Mouse (Mus musculus): ENCODE measurements around the gene Sobp. TPM values are rescaled to one million over a fixed set of nuclear protein-coding genes. Genes with fewer than 3 reads are reported as not detected.

The Sobp gene
- total RNA-seq, 1 experiment from 2014 or later, result 6.2 TPM

GRCm38 (mm10) chr10:42991018-42991417 is 183.3 kb downstream of the Sobp start:
- DNase-seq, result no peak

GRCm38 (mm10) chr10:42989910-42990309 is 184.4 kb downstream of the Sobp start:
- DNase-seq, result peak; percentile 61

DNA sequence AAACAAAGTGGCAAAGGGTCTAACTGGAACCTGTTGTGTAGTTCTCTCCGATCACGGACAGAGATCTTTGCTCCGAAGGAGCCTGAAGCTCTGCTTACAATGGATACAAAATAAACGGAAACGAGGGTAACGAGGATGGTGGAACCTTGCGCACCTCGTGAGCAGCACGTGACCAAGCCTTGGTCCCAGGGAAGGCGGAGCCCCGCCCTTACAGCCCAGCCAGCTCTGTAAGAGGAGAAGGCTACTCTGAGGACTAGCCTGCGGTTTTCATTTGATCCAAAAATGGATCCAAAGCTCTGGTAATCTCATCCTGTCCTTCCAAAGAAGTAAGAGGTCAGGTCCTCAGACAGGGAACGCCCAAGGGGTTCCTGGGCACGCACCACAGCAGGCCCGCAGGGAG is 185.7 kb downstream of the Sobp start:
- DNase-seq, result no peak

DNA sequence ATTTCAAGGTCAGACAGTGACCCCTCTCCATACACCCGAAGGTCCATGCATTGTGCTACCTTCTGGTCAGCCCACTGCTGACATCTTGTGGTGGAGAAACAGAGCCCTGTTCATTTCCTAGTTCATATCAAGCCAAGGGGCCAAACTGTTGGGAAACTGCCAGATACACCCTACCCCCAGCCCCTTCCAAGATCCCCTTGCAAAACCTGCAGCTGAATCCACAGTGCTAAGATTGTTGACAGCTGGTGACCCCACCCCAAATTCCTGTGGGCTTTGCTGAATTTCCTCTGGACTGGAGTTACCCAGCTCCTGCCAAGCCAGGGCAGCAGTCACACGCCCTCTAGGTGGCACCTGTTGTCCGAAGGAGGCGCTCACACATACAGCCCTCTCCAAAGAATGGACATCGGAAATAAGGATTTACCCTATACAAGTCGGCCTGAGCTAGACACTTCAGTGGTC is 186.7 kb downstream of the Sobp start:
- DNase-seq, result peak; percentile 37

DNA sequence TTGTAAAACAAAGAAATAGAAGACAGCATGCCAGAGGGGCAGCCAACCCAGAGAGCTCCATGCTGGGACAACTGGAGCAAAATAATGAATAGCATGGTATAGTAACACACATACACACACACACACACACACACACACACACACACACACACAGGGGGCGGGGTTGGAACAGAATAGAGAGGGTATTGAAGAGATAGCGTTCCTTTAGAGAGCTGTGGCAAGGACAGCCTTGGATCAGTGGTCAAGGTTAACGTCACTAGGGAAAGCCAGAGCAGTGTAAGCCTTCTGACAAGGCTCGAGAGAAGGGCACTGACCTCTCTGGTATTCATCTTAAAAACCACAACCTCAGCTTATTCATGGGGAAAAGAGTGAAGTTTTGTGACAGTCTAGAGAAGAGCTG is 189.4 kb downstream of the Sobp start:
- peak; percentile 42 for DNase-seq

DNA sequence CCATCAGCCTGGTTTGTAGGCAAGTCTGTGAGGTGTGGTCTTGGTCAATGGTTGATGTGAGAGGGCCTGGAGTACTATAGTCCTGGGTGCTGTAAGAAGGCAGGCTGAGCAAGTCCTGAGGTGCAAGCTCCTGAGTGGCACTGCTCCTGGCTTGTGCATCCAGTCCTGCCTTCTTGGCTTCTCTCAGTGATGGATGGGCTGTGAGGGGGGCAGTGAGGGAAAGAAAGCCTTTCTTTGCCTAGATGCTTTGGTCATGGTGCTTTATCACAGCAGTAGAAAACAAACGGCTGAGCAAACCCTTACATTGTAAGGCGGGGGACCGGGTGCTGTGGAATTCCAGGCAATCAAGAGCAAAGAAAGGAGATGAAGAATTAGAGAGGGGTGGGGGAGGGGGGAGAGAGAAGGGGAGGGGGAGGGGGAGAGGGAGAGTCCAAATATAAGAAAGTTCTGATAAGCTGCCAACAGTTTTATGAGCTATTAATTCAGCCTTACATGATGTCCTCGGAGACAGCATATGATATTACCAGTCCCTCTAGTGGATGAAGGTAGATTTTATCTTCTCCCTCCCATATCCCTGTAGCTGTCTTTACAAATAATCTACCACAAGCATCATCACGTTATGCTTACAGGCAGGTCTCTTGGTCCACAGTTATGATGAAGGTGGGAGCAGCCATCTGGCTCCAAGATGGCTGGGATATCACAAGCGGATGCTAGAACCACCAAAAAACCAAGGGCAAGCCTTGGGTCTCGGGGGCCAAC is 193.2 kb downstream of the Sobp start:
- DNase-seq, result no peak

DNA sequence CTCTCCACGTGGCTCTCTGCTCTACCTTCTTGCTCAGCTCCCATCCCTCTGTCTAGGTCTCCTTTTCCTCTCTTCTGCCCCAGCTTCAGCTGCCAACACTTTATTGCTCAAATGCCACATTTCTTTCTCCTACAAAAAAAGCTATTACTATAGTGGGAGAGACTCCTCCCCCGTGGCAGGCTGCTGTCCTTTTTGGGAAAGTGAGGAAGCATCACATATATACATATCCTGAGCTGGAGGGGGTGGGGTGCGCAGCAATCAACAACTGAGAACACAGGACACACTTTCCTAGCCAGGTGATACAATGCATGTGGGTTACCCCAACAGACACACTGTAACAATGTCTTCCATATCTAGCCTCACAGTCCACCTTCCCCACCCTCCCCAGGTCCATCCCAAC is 196.0 kb downstream of the Sobp start:
- DNase-seq, result no peak

DNA sequence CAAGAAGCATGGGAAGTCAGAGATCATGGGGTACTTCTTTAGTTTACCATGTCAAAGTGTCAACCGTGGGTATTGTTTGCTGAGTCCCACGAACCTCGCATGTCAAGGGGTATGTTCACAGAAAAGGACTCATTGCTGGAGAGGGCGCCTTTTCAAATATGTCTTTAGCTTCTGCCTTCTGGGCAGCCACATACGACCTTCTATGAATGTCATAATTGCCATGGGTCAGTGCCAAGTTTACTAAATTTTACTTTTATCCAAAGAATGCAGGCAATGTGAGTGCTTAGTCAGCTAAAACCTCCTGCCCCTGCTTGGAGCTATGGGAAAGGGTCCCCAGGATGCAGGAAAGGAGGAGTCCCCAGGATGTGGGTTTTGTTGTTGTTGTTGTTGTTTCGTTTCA is 197.8 kb downstream of the Sobp start:
- no peak for DNase-seq

- DNase-seq, result no peak
Observed at GRCm38 (mm10) chr10:42973537-42973936, 200.8 kb downstream of the Sobp start.

GRCm38 (mm10) chr10:42972504-42973172 is 201.7 kb downstream of the Sobp start:
- DNase-seq, result peak; percentile 76

- DNase-seq, result no peak
Observed at GRCm38 (mm10) chr10:42968332-42968731, 206.0 kb downstream of the Sobp start.

- no peak for DNase-seq
Observed at GRCm38 (mm10) chr10:42963061-42963460, 211.3 kb downstream of the Sobp start.

GRCm38 (mm10) chr10:42962655-42963054 is 211.7 kb downstream of the Sobp start:
- no peak for DNase-seq

DNA sequence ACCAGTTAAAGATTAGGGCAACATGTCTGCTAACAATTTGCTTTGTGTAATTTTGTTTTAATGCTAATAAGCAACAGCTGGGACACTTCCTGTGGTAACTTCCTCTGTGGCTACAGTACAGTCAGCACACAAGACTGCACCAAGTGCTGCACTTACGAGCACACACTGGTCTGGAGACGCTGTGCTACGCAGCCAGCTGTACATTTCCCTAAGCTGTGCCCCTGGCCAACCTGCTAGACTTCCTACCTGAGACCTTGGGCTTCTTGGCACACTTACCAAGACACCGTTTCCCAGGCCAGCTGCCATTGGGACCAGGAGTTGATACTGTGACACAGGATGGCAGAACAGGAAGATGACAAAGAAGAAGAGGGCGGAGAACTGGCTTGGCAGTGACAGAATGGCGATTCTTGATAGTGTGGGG is 212.1 kb downstream of the Sobp start:
- no peak for DNase-seq

DNA sequence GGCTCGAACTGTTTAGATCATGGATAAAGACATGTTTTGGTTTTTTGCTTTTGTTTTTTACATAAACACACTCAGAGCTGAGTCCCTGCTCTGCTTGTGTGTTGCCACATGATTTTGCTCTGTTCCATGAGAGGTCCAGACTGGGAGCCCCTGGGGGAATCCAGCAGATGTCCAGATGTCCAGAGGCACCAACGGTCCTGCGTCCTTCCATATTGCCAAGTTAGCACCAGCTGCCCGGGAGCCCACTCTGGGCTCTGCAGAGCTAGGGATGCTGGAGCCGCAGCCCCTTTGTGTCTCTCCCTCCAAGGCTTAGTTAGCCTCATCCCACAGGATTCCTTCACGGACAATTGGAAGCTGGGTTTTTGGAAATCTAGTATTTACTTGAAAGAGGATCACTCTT is 212.6 kb downstream of the Sobp start:
- DNase-seq, result no peak

GRCm38 (mm10) chr10:42958686-42959085 is 215.6 kb downstream of the Sobp start:
- DNase-seq, result no peak

GRCm38 (mm10) chr10:42957881-42958651 is 216.3 kb downstream of the Sobp start:
- peak; percentile 71 for DNase-seq

- no peak for DNase-seq
Observed at GRCm38 (mm10) chr10:42955205-42955604, 219.1 kb downstream of the Sobp start.

DNA sequence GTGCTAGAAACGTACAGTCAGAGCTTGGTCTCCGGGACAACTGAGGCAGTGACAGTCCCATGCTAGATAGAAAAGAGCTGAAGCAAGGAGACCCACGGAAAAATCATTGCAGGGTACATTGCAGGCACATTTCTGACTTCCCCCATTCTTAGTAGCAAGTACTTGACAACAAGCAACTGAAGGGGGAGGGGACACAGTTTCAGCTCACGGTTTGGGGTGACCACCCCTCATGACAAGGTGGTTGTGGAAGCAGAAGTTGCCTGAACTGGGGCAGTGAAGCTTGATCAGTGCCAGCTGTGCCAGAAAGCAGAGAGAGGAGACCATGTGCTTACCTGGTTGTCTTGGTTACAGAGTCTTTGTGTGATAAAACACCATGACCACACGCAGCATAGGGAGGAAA is 220.7 kb downstream of the Sobp start:
- DNase-seq, result no peak

All from adrenal gland, postnatal 25 days (tissue).